Mouse (Mus musculus) thymus, adult 2 months (tissue): ENCODE measurements around the gene Ccdc117.

Source experiments
- CTCF ChIP-seq: fragments of 200-500 bp; IDR thresholded peaks from 2 replicates; pipeline ENCODE4 v1.5.1; 2012; ENCODE audit warnings: mild to moderate bottlenecking, control low read depth, low read length, moderate library complexity, borderline replicate concordance; ENCODE audit not compliant: control insufficient read depth, poor library complexity, insufficient read depth; ENCODE audit errors: extremely low read depth
- POLR2A ChIP-seq: fragments of 200-500 bp; IDR thresholded peaks from 2 replicates; pipeline ENCODE4 v1.6.1; 2012; ENCODE audit warnings: mild to moderate bottlenecking, low read length, control low read depth, moderate library complexity; ENCODE audit not compliant: control insufficient read depth, poor library complexity, insufficient read depth; ENCODE audit errors: extremely low read depth

DNA sequence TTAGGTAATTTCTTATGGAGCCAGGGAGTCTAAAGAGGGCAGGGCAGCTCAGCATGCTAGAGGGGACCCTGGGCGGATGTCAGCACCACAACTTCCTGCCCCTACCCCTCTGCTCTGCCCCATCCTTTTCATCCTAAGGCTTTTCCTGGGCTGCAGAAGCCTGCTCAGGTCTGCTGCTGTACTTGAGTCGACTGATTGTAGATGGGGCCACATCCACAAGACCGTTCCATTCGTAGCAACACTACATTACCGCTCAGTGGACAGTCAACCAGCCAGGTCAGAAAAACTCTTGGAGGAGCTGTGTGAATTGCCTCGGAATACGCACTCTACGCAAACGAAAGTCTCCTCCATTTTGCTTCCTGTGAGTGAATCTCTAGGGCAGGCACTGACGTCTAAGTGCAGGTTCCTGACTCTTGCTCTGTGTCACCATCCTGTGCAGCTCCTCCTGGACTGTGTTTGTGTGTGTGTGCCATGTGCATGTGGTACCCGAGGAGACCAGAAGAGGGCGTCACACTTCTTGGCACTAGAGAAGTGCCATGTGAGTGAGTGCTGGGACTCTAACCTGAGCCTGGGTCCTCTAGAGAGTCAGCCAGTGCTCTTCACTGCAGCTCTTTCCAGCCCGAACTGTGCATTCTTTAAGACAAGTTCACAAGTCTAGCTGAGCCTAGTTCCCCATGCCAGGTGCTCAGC is 45.3 kb downstream of the Ccdc117 start:
- TF ChIP-seq POLR2A: no peak
- TF ChIP-seq CTCF: peak; percentile 43; the same call in 1 of the 2 replicates
